Mouse (Mus musculus) lung, postnatal 14 days (tissue): ENCODE measurements at regions not wholly inside any gene's neighbourhood (a gene's known extent, or its start where the extent isn't known, plus 50 kb on each side); places are given as distances from the start of the nearest gene placed in this dataset.
A peak's percentile ranks its signal among the peaks of the same experiment; 100 is the strongest.

Experiments
- DNase-seq: peaks from one replicate; pipeline ENCODE4 v3.0.0; 2021

GRCm38 (mm10) chr1:133549816-133550215, 60.3 kb downstream of the Snrpe start:
- no peak for DNase-seq

- no peak for DNase-seq
Observed at GRCm38 (mm10) chr1:133548971-133549370, 61.1 kb downstream of the Snrpe start.

GRCm38 (mm10) chr1:133547541-133547940, 62.5 kb downstream of the Snrpe start:
- DNase-seq = no peak

- DNase-seq = no peak
Observed at GRCm38 (mm10) chr1:133544996-133545395, 65.1 kb downstream of the Snrpe start.

- no peak for DNase-seq
Observed at GRCm38 (mm10) chr1:133543751-133544150, 66.3 kb downstream of the Snrpe start.

- no peak for DNase-seq
Observed at GRCm38 (mm10) chr1:133541996-133542775, 67.9 kb downstream of the Snrpe start.

- no peak for DNase-seq
Observed at GRCm38 (mm10) chr1:133530698-133531097, 79.4 kb downstream of the Snrpe start.

- DNase-seq = no peak
Observed at GRCm38 (mm10) chr1:133529817-133530216, 80.3 kb downstream of the Snrpe start.

- no peak for DNase-seq
Observed at GRCm38 (mm10) chr1:133527651-133528385, 82.3 kb downstream of the Snrpe start.

GRCm38 (mm10) chr1:133522825-133523224, 87.3 kb downstream of the Snrpe start:
- DNase-seq = no peak

GRCm38 (mm10) chr1:133520652-133521051, 89.4 kb downstream of the Snrpe start:
- no peak for DNase-seq

GRCm38 (mm10) chr1:133517020-133517419, 92.8 kb upstream of the Sox13 start:
- DNase-seq = no peak

GRCm38 (mm10) chr1:133504116-133504515, 79.9 kb upstream of the Sox13 start:
- no peak for DNase-seq

GRCm38 (mm10) chr1:133503336-133503735, 79.2 kb upstream of the Sox13 start:
- no peak for DNase-seq

- DNase-seq = no peak
Observed at GRCm38 (mm10) chr1:133501016-133501415, 76.8 kb upstream of the Sox13 start.

- DNase-seq = peak; percentile 70
Observed at GRCm38 (mm10) chr1:133492986-133493741, 69.0 kb upstream of the Sox13 start.

GRCm38 (mm10) chr1:133492291-133492985, 68.3 kb upstream of the Sox13 start:
- DNase-seq = peak; percentile 44

GRCm38 (mm10) chr1:133491857-133492290, 67.7 kb upstream of the Sox13 start:
- peak; percentile 16 for DNase-seq

- DNase-seq = no peak
Observed at GRCm38 (mm10) chr1:133487171-133487901, 63.2 kb upstream of the Sox13 start.

GRCm38 (mm10) chr1:133486370-133486769, 62.2 kb upstream of the Sox13 start:
- DNase-seq = no peak

- DNase-seq = no peak
Observed at GRCm38 (mm10) chr1:133482891-133483290, 58.7 kb upstream of the Sox13 start.

GRCm38 (mm10) chr1:133474546-133474945, 50.4 kb upstream of the Sox13 start:
- no peak for DNase-seq
